Mouse (Mus musculus) mature B cell (primary cell): ENCODE measurements around the gene Fh1.

Source experiments
- in situ Hi-C: fragments of 300-500 bp; cut with MboI; formaldehyde crosslinking; loops from 2 replicates; pipeline ENCODE4 v1.14.3; 2019

The Fh1 gene

GRCm38 (mm10) chr1:175550586-175550985 is 74.8 kb downstream of the Fh1 start:
- in situ Hi-C loops = no loop called here
